Mouse (Mus musculus): ENCODE measurements at regions not wholly inside any gene's neighbourhood (a gene's known extent, or its start where the extent isn't known, plus 50 kb on each side); places are given as distances from the start of the nearest gene placed in this dataset.
A peak's percentile ranks its signal among the peaks of the same experiment; 100 is the strongest.

GRCm38 (mm10) chr10:6053207-6053606 lies 131.0 kb upstream of the Rgs17 start:
- ATAC-seq (replicated peaks; ENCODE audit: low read depth, poor library complexity, severe bottlenecking): no peak

GRCm38 (mm10) chr10:6043358-6043757 lies 121.2 kb upstream of the Rgs17 start:
- no peak for ATAC-seq (replicated peaks; ENCODE audit: low read depth, poor library complexity, severe bottlenecking)

- no peak for ATAC-seq (replicated peaks; ENCODE audit: low read depth, poor library complexity, severe bottlenecking)
These were observed 117.6 kb upstream of the Rgs17 start for GRCm38 (mm10) chr10:6039771-6040170.

- peak; percentile 98 for ATAC-seq (replicated peaks; ENCODE audit: low read depth, poor library complexity, severe bottlenecking)
These were observed 113.7 kb upstream of the Rgs17 start for GRCm38 (mm10) chr10:6035792-6036487.

- no peak for ATAC-seq (replicated peaks; ENCODE audit: low read depth, poor library complexity, severe bottlenecking)
These were observed 110.3 kb upstream of the Rgs17 start for GRCm38 (mm10) chr10:6032469-6032868.

DNA sequence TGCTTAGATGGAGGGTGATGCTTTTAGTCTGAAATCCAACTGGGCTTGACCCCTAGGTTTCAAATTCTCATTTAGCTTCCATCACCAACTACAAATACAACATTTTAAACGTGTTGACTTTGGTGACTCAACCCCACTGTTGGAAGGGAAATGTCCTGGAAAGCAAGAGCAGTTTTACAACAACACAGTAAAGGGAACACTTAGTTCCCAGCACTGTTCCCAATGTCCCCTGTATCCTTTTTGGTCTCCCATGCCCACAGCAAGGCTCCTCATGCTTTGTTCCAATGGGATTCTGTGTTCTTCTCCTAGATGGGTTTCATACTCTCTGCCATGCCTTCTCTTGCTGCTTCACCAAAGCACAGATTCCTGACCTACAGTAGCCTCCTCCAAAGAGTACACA lies 105.4 kb upstream of the Rgs17 start:
- ATAC-seq (replicated peaks; ENCODE audit: low read depth, poor library complexity, severe bottlenecking): no peak

- ATAC-seq (replicated peaks; ENCODE audit: low read depth, poor library complexity, severe bottlenecking): no peak
These were observed 104.1 kb upstream of the Rgs17 start for GRCm38 (mm10) chr10:6026317-6026716.

DNA sequence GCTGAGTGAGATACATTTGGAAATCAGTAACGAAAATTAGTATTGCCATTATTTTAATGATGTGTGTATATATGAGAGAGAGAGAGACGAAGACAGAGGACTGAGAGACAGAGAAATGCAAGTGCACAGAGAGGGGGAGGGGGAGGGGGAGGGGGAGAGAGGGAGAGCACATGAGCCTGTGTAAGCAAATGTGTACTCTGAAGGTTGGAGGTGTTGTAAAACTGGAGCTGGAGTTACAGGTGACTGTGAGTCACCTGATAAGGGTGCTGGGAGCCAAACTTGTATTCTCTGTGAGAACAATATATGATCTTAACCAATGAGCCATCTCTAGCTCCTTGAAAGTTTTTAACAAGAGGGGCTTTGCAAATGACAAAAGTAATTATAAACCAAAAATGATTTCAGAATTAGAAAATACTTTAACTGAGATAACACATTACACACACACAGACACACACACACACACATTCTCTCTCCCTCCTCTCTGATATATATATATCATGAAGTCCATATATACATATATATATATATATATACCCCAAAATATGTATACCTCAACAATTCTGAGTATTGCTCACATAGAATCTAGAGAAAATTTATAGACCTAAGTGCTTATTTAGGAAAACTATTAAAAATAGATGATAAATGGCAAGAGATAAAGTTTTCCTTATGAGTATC lies 100.5 kb upstream of the Rgs17 start:
- ATAC-seq (replicated peaks; ENCODE audit: low read depth, poor library complexity, severe bottlenecking): no peak

- ATAC-seq (replicated peaks; ENCODE audit: low read depth, poor library complexity, severe bottlenecking): no peak
These were observed 98.9 kb upstream of the Rgs17 start for GRCm38 (mm10) chr10:6020944-6021684.

GRCm38 (mm10) chr10:6013743-6014142 lies 91.5 kb upstream of the Rgs17 start:
- ATAC-seq (replicated peaks; ENCODE audit: low read depth, poor library complexity, severe bottlenecking): no peak

DNA sequence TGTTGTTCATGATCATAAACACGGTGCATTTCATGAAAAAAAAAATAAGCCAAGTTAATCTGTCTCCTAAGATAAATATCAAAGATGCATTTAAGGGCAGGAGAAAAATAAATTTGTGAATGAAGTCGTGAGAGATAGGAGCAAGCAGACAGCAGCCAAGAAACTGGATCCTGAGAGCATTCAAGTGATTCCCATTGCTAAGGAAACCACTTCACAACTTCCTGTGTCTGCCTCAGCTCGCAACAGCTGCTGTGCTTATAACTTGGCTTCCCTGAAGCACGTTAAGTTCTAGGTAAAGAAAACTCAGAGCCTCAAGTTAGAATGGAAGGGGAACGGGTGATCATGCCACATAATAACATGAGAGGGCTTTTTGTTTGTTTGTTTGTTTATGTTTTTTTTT lies 89.3 kb upstream of the Rgs17 start:
- no peak for ATAC-seq (replicated peaks; ENCODE audit: low read depth, poor library complexity, severe bottlenecking)

- no peak for ATAC-seq (replicated peaks; ENCODE audit: low read depth, poor library complexity, severe bottlenecking)
These were observed 88.8 kb upstream of the Rgs17 start for GRCm38 (mm10) chr10:6011029-6011428.

DNA sequence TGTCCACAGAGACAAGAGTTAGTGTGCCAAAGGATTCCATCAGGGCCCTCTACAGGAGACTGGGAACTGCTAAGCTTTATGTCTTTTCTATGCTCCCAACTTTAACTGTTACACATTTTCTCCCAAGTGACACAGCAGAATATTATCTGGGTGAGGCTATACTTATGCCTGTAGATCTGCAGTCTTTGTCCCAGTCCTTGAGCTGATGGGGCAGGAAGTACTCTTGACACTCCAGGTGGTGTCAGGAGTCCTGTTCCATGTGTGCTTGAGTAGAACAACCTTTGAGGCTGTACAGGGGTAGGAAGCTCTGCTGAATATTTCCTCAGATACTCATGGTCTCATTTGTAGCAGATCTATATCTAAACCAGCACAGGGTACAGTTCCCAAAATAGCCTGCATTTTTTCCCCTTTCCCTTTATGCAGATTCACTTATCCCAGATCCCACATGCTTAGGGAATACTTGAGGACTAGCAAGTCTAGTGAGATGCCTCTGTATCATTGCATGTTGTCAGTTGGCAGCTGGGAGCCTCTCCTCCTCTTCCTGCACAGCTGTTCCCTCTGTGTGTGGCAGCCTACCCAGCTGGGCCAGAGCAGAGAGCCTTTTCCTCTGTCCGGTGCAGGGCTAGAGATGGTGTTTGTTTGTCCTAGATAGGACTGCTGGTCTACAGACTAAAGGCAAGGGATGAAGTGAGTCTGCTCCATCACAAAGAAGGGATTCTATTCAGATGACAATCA lies 85.2 kb upstream of the Rgs17 start:
- no peak for ATAC-seq (replicated peaks; ENCODE audit: low read depth, poor library complexity, severe bottlenecking)

DNA sequence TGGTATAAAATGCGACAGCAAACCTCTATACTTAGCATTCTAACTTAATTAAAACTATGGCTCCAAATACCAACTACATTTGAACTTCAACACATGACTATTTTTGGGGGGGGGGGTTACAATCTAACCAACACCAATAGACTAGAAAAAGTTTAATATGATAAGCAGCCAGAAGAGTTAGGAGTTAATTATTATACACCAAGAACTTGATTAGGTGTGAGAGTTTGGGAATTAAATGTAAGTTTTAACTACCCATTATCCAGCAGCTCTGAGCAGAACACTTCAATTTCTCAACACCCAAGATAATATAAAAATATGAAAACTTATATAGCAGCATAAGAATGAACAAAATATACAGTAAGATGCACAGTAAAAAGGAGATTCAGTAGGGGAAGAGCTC lies 59.2 kb upstream of the Rgs17 start:
- ATAC-seq (replicated peaks; ENCODE audit: low read depth, poor library complexity, severe bottlenecking): no peak

GRCm38 (mm10) chr10:5978534-5978933 lies 56.3 kb upstream of the Rgs17 start:
- ATAC-seq (replicated peaks; ENCODE audit: low read depth, poor library complexity, severe bottlenecking): no peak

All from common myeloid progenitor, adult 5-6 weeks (primary cell).